Mouse (Mus musculus) liver, adult 2 months (tissue): ENCODE data around the gene Crhr1.

Experiments used
- CTCF ChIP-seq: fragments of 200-500 bp; IDR thresholded peaks from 2 replicates; pipeline ENCODE4 v1.5.1; 2011; ENCODE audit warnings: low read depth, low read length, control low read depth
- POLR2A ChIP-seq: fragments of 200-500 bp; IDR thresholded peaks from 2 replicates; pipeline ENCODE4 v1.6.1; 2011; ENCODE audit warnings: low read length, control low read depth; ENCODE audit not compliant: insufficient read depth; ENCODE audit errors: extremely low read depth

GRCm38 (mm10) chr11:104090769-104091168 lies 41.9 kb upstream of the Crhr1 start:
- TF ChIP-seq CTCF (no peak), POLR2A (no peak)
